ENCODE assay signal across 11 mouse cellular contexts in the genomic region with DNA sequence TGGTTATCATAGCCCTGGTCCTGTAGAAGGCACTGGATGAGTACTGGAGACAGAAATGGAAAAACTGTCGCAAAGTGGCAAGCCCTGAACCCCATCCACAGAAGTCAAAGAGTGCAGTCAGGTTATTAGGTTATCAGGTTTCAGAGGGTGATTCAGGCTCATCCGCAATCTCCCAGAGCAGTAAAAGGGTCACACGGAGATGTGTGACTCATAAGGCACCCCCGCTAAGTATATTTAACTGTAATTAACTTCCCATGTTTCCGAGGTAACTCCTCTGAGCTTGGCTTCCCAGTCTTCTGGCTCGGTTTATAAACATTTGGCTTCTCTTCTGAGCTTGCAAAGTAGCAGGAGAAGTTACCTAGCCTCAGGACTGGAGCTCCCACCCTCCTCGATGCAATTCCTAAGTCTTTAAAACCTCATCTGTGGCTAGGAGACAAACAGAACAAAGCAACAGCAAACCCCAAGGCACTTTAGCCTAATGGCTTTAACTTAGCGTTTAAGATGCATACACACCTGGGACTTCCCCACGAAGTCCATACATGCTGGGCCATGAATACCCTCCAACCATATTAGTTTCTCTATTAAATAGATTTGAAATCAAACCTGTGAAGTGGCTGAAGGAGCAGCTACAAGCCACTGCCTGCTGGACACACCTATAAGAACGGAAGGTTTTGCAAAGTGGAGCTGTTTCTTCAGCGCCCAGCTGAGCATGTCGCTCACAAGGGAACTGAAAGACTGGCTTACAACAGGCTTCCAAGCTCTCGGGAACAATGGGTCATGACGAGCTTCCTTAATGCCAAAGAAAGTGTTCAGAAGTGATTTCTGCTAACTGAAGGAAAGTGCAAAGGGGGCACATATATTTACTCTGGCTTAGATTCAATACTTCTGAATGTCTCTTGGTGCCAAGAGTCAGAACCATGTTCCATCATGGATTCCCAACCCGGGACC.
DNase-seq lines count a peak whose midpoint lies in the region; ATAC-seq and TF ChIP-seq lines count a peak whose summit lies in the region.
"Had no signal": no experiment of that assay in that cellular context is flagged by ENCODE, and none has a peak within 500 bp of the region (broad histone marks: within the 10 kb centered on the region; RNA-seq: fewer than 3 reads in every experiment).

No protein-coding gene starts in this region.

- no peak for TF ChIP-seq POLR2A in CH12.LX (IDR thresholded peaks at IDR 0.05; ENCODE audit: low read depth, low read length)
- no peak for TF ChIP-seq POLR2A in cortical plate, adult 2 months (IDR thresholded peaks at IDR 0.05; ENCODE audit: extremely low read depth, insufficient read depth, low read length)

- in situ Hi-C loops in CH12.LX (cut with MboI; ENCODE audit: low pct_ligation_motif_present, low pct_unique_long_range_greater_than_20kb, low sequenced_read_pairs) = no loop called here

- H3K79me2 ChIP-seq in CH12.LX (replicated peaks; ENCODE audit: control insufficient read depth, extremely low read depth, insufficient read depth, poor library complexity, severe bottlenecking) = peaks cover 58% of the 10 kb centered on the region

- H3K4me1 ChIP-seq in kidney, embryonic 14.5 days (ENCODE audit: control insufficient read depth, insufficient read depth, low read length) = peaks cover 37% of the 10 kb centered on the region
- H3K4me1 ChIP-seq in CH12.LX (ENCODE audit: control insufficient read depth in 1 of 2, insufficient read depth in 2 of 2) = peaks cover 20 to 69% of the 10 kb centered on the region in 2 experiments
- H3K4me1 ChIP-seq in cortical plate, adult 2 months (ENCODE audit: control insufficient read depth, insufficient read depth, low read length) = 0 out of 2 replicates have a peak, but pooled peaks cover 1% of the 10 kb centered on the region

- H3K4me3 ChIP-seq in kidney, embryonic 14.5 days (ENCODE audit: low read length) = no peak overlapping the region
- peak overlapping the region in 2 of 3 experiments; percentile 14 to 31 for H3K4me3 ChIP-seq in CH12.LX (replicated peaks in 1 of 3; ENCODE audit: low read depth in 2 of 3, low read length in 2 of 3, poor library complexity in 1 of 3)
- H3K4me3 ChIP-seq in cortical plate, adult 2 months (ENCODE audit: insufficient read depth, low read length) = no peak overlapping the region
- H3K4me3 ChIP-seq: forebrain, embryonic 13.5 days; midbrain, embryonic 12.5 days had no signal

- H3K9ac ChIP-seq in kidney, embryonic 14.5 days (ENCODE audit: low read depth, low read length) = no peak overlapping the region
- H3K9ac ChIP-seq in CH12.LX (ENCODE audit: insufficient read depth, low read depth) = peak overlapping the region; percentile 61
- H3K9ac ChIP-seq: forebrain, embryonic 13.5 days; midbrain, embryonic 12.5 days had no signal

- no peak for ATAC-seq in kidney, embryonic 14.5 days (ENCODE audit: low FRiP score, low TSS enrichment)
- no peak for ATAC-seq in cerebellum, adult (ENCODE audit: insufficient number of reproducible peaks, low FRiP score, low TSS enrichment)
- ATAC-seq: forebrain, embryonic 13.5 days had no signal

- 23% methylated on average over 15 of the region's 15 CpGs for WGBS in kidney, embryonic 14.5 days

- H3K27me3 ChIP-seq in kidney, embryonic 14.5 days (ENCODE audit: control insufficient read depth, insufficient read depth, low read length) = no peaks in the 10 kb centered on the region
- no peaks in the 10 kb centered on the region for H3K27me3 ChIP-seq in CH12.LX (replicated peaks)
- H3K27me3 ChIP-seq: forebrain, embryonic 13.5 days; midbrain, embryonic 12.5 days had no signal

- no peak for TF ChIP-seq RAD21 in CH12.LX (IDR thresholded peaks at IDR 0.05; ENCODE audit: low read depth, low read length)

- no peaks in the 10 kb centered on the region for H3K9me3 ChIP-seq in kidney, embryonic 14.5 days (ENCODE audit: control insufficient read depth, low read length)
- H3K9me3 ChIP-seq in CH12.LX (replicated peaks; ENCODE audit: low read length) = no peaks in the 10 kb centered on the region
- H3K9me3 ChIP-seq: forebrain, embryonic 13.5 days; midbrain, embryonic 12.5 days had no signal

- no peaks in the 10 kb centered on the region for H3K36me3 ChIP-seq in kidney, embryonic 14.5 days (ENCODE audit: control insufficient read depth, insufficient read depth, low read length)
- H3K36me3 ChIP-seq in CH12.LX (replicated peaks in 1 of 2; ENCODE audit: control insufficient read depth in 1 of 2, insufficient read depth in 1 of 2, low read length in 1 of 2) = peaks cover 0 to under 1% of the 10 kb centered on the region in 2 experiments
- H3K36me3 ChIP-seq: midbrain, embryonic 12.5 days had no signal

- DNase-seq in kidney, adult 9 months = no peak
- DNase-seq in CH12.LX (ENCODE audit: extremely low read depth) = no peak
- peak; percentile 67 for DNase-seq in lung, postnatal 36 days
- no peak for DNase-seq in cerebellum, postnatal 4 days (ENCODE audit: low spot score in 2 of 2)
- DNase-seq: cerebellum, adult 8-10 months; right cerebral cortex, postnatal 14 days had no signal

- H3K4me2 ChIP-seq in kidney, embryonic 14.5 days (replicated peaks; ENCODE audit: low read depth, low read length) = peak overlapping the region; percentile 11; the same call in 1 of the 2 replicates
- peak overlapping the region; percentile 97 for H3K4me2 ChIP-seq in CH12.LX (ENCODE audit: insufficient read depth, low read depth, poor library complexity, severe bottlenecking)
- H3K4me2 ChIP-seq: forebrain, embryonic 13.5 days; midbrain, embryonic 12.5 days had no signal

- 0 out of 2 replicates have a peak, but pooled peaks have one; percentile 25 for TF ChIP-seq EP300 in CH12.LX (IDR thresholded peaks at IDR 0.05; ENCODE audit: low read length)

- no peak for TF ChIP-seq CTCF in CH12.LX (conservative IDR thresholded peaks at IDR 0.05 in 1 of 2, IDR thresholded peaks at IDR 0.05 in 1 of 2; ENCODE audit: low read depth in 2 of 2, low read length in 2 of 2)
- no peak for TF ChIP-seq CTCF in cortical plate, adult 2 months (IDR thresholded peaks at IDR 0.05; ENCODE audit: extremely low read depth, insufficient read depth, low read length)

- H3K27ac ChIP-seq in kidney, embryonic 14.5 days (ENCODE audit: low read depth, low read length) = no peak overlapping the region
- H3K27ac ChIP-seq in CH12.LX (ENCODE audit: insufficient read depth, low read depth) = peak overlapping the region; percentile 85
- peak overlapping the region; percentile 58; the same call in 1 of the 2 replicates for H3K27ac ChIP-seq in cortical plate, adult 2 months (ENCODE audit: insufficient read depth, low read length)
- H3K27ac ChIP-seq: forebrain, embryonic 13.5 days; midbrain, embryonic 12.5 days had no signal

- dilution Hi-C loops in CH12.LX (cut with MboI; ENCODE audit: extremely low pct_ligation_motif_present, extremely low pct_unique_long_range_greater_than_20kb, low sequenced_read_pairs) = no loop called here

TF ChIP-seq in CH12.LX, 34 proteins besides CTCF, POLR2A, EP300 and RAD21:
- TF ChIP-seq POLR2AphosphoS2 (IDR thresholded peaks at IDR 0.05; ENCODE audit: low read depth, low read length) (no peak), ZC3H11A (IDR thresholded peaks at IDR 0.05; ENCODE audit: low read depth, low read length) (no peak), IRF4 (IDR thresholded peaks at IDR 0.05; ENCODE audit: low read depth, low read length) (peak; percentile 70; the same call in 1 of the 2 replicates), CHD2 (IDR thresholded peaks at IDR 0.05; ENCODE audit: low read length) (no peak), JUND (conservative IDR thresholded peaks at IDR 0.05; ENCODE audit: low read depth, low read length) (no peak), MAX (IDR thresholded peaks at IDR 0.05; ENCODE audit: low read length) (no peak), CHD1 (IDR thresholded peaks at IDR 0.05; ENCODE audit: low read depth, low read length) (no peak; the same call in 1 of the 2 replicates), NELFE (IDR thresholded peaks at IDR 0.05; ENCODE audit: low read depth, low read length) (no peak), SIN3A (IDR thresholded peaks at IDR 0.05; ENCODE audit: low read length) (peak; percentile 55), ETS1 (conservative IDR thresholded peaks at IDR 0.05; ENCODE audit: low read depth, low read length) (peak; percentile 40; the same call in 1 of the 2 replicates), ZKSCAN1 (IDR thresholded peaks at IDR 0.05; ENCODE audit: borderline replicate concordance, low read depth, low read length) (no peak), TCF12 (IDR thresholded peaks at IDR 0.05; ENCODE audit: low read depth, low read length) (0 out of 2 replicates have a peak, but pooled peaks have one; percentile 17), USF2 (conservative IDR thresholded peaks at IDR 0.05; ENCODE audit: low read depth, low read length) (no peak), MAZ (IDR thresholded peaks at IDR 0.05; ENCODE audit: low read depth, low read length) (no peak), GABPA (IDR thresholded peaks at IDR 0.05; ENCODE audit: insufficient replicate concordance, low read depth, low read length) (no peak), NRF1 (IDR thresholded peaks at IDR 0.05; ENCODE audit: low read depth, low read length) (0 out of 2 replicates have a peak, but pooled peaks have one; percentile 14), SMC3 (IDR thresholded peaks at IDR 0.05; ENCODE audit: low read depth, low read length) (no peak), JUN (IDR thresholded peaks at IDR 0.05; ENCODE audit: insufficient read depth, low read depth, low read length) (no peak), UBTF (IDR thresholded peaks at IDR 0.05; ENCODE audit: low read depth, low read length) (peak; percentile 36; the same call in 1 of the 2 replicates), HCFC1 (IDR thresholded peaks at IDR 0.05; ENCODE audit: low read depth, low read length) (no peak), MEF2A (IDR thresholded peaks at IDR 0.05; ENCODE audit: borderline replicate concordance, low read depth, low read length) (no peak), USF1 (IDR thresholded peaks at IDR 0.05; ENCODE audit: low read depth, low read length) (no peak), MYC (IDR thresholded peaks at IDR 0.05; ENCODE audit: low read depth, low read length) (no peak), E2F4 (IDR thresholded peaks at IDR 0.05; ENCODE audit: insufficient replicate concordance, low read depth, low read length) (no peak), MXI1 (IDR thresholded peaks at IDR 0.05; ENCODE audit: low read depth, low read length) (0 out of 2 replicates have a peak, but pooled peaks have one; percentile 15), TBP (conservative IDR thresholded peaks at IDR 0.05; ENCODE audit: low read depth, low read length) (no peak), PAX5 (IDR thresholded peaks at IDR 0.05; ENCODE audit: low read length) (no peak), ELF1 (IDR thresholded peaks at IDR 0.05; ENCODE audit: low read depth, low read length) (no peak), ZNF384 (IDR thresholded peaks at IDR 0.05; ENCODE audit: low read depth, low read length) (no peak)

Comparison
In these comparisons a context has a peak if more than half of its experiments do, and no peak if none do; other contexts are left out.
1. H3K4me3 ChIP-seq: peak in CH12.LX (2 of 3); none in kidney, embryonic 14.5 days (single experiment) and cortical plate, adult 2 months (single experiment).